ENCODE assay signal across 7 mouse cellular contexts in genomic region chr12:13180715-13181335, GRCm38 (mm10).
A peak's percentile ranks its signal among the peaks of the same experiment; 100 is the strongest.
DNase-seq lines count a peak whose midpoint lies in the region; ATAC-seq lines count a peak whose summit lies in the region.

No protein-coding gene starts in this region.

- WGBS in neural tube, embryonic 11.5 days, result 38% methylated on average over 9 of the region's 9 CpGs

- H3K9me3 ChIP-seq in neural tube, embryonic 11.5 days (ENCODE audit: control insufficient read depth, low read length), result no peaks in the 10 kb centered on the region

- no peak overlapping the region for H3K4me3 ChIP-seq in neural tube, embryonic 11.5 days (ENCODE audit: low read depth, low read length)

- H3K4me1 ChIP-seq in neural tube, embryonic 11.5 days (ENCODE audit: control insufficient read depth, insufficient read depth, low read length), result peaks cover 9% of the 10 kb centered on the region

- no peak overlapping the region for H3K4me2 ChIP-seq in neural tube, embryonic 11.5 days (ENCODE audit: low read depth)

- intact Hi-C loops in left cerebral cortex, postnatal 25 days (cut with DNase I), result no loop called here

- DNase-seq in MEL-GATA-1-ER (ENCODE audit: extremely low read depth, low read depth), result peak; percentile 69
- peak; percentile 72 for DNase-seq in c-Kit-positive CD71-positive TER-119-positive erythroid progenitor cells, embryonic 14.5 days (ENCODE audit: low spot score)
- DNase-seq in heart, postnatal 4 days, result peak; percentile 24
- peak; percentile 46 to 49 for DNase-seq in left cerebral cortex, postnatal 25 days (ENCODE audit: low spot score in 2 of 2)
- peak; percentile 40 for DNase-seq in neural tube, embryonic 11.5 days (ENCODE audit: low spot score)
- no peak for DNase-seq in layer of hippocampus, adult 9-10 months (ENCODE audit: low spot score)
- DNase-seq in urinary bladder, postnatal 10 days (ENCODE audit: low spot score), result no peak

- H3K27ac ChIP-seq in neural tube, embryonic 11.5 days (ENCODE audit: low read depth, low read length), result no peak overlapping the region

- H3K36me3 ChIP-seq in neural tube, embryonic 11.5 days (ENCODE audit: control insufficient read depth, insufficient read depth, low read length), result no peaks in the 10 kb centered on the region

- ATAC-seq in neural tube, embryonic 11.5 days (ENCODE audit: insufficient read depth, low FRiP score, low TSS enrichment), result no peak

- no peaks in the 10 kb centered on the region for H3K27me3 ChIP-seq in neural tube, embryonic 11.5 days (ENCODE audit: control insufficient read depth, insufficient read depth, low read length)

- no peak overlapping the region for H3K9ac ChIP-seq in neural tube, embryonic 11.5 days (ENCODE audit: low read length)

Comparison
In these comparisons a context has a peak if more than half of its experiments do, and no peak if none do; other contexts are left out.
1. DNase-seq: peak in MEL-GATA-1-ER (single experiment), c-Kit-positive CD71-positive TER-119-positive erythroid progenitor cells, embryonic 14.5 days (single experiment), heart, postnatal 4 days (single experiment), left cerebral cortex, postnatal 25 days (2 of 2) and neural tube, embryonic 11.5 days (single experiment); none in layer of hippocampus, adult 9-10 months (single experiment) and urinary bladder, postnatal 10 days (single experiment).